Mouse (Mus musculus) lung, postnatal 10 days (tissue): ENCODE data around the gene Comtd1.

Experiments used
- DNase-seq: peaks from one replicate; pipeline ENCODE4 v3.0.0; 2021

Gene Comtd1

GRCm38 (mm10) chr14:21848166-21849154, at the start of gene Comtd1:
Comtd1 (minus strand) TSS chr14:21848977.
- peak; percentile 94 for DNase-seq

DNA sequence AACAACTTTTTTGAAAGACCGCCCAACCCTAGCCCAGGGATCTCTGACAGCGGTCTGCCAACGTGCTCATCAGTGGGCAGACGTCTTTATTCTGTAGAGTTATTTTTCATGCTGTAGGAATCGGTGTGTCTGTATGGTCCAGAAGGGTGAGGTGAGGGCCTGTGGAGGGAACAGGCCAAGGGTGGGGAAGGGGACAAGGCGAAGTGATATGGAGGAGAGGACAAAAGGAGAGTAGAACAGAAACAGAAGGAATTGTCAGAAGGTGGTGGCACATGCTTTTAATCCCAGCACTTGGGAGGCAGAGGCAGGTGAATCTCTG, 43.5 kb upstream of the Comtd1 start:
- no peak for DNase-seq

DNA sequence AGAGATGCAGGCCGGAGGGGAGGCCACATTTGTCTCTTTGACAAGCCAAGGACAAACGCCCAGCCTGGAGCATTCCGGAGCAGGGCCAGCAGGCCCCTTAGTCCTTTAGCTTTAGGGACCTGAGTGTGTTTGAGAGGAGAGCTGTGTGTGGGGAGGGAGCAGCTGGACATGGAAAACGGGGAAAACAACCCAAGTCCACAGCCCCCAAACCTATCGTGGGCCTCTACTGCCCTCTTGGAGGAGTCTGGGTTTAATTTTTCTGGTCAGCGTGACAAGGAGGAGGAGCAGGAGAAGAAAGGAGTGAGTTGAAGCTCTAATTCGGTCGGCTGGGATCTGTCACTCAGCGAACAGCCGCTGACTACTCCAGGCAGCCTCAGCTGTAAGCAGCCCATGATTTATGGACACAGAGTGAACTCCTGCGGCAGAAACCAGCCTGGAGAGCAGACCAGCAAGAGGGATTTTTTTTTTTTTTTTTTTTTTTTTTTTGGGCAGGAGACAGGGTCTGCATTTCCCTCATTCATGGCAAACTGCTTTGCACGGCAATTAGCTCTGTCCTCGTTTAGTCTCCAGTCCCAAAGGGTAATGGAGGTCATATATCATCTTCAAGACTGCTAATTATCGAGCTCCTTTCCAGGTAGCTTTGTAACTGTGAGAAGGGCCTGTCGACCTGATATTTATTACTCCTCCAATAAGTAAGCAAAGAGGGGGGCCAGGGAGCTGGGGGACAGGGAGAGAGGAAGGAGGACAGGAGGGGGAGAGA, 43.0 kb upstream of the Comtd1 start:
- peak; percentile 72 for DNase-seq

DNA sequence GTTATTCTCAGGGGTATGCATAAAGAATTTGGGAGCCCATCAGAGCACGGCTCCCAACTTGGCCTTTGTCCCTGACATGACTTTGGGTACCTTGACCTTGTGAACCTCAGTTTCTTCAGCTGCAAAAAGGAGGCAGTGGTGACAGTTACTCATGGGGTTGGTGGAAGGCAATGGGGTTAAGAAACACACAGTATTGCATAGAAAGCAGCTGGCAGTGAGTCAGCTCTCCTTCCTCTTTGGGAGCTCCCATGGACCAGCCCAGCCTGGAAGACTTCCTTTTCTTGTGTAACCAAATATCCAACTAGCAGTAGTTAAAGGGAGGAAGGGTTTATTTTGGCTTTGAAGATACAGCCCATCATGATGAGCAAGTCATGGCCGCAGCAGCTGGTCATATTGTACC, 41.7 kb upstream of the Comtd1 start:
- DNase-seq, result peak; percentile 54

GRCm38 (mm10) chr14:21866816-21867215, 18.0 kb upstream of the Comtd1 start:
- DNase-seq, result no peak

- DNase-seq, result no peak
Observed at GRCm38 (mm10) chr14:21866291-21866690, 17.5 kb upstream of the Comtd1 start.

DNA sequence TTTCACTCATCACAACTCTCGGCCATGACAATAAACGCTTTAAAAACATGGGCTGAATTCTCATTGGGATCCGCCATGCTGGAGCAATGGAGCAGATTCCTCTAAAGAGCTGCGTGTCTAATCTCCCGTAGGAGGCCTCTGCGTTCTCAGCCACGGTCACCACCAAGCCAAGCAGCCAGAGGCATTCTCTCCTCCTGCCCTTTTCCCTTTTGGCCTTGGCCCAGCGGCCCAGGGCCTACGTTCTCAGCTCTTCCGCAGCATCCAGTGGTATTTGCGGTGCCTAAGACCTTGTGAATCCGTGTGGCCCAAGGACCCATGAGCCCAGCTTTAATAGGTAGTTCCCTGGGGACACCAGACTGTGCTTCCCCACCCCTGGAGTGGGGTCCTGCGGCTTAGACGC, 8.1 kb upstream of the Comtd1 start:
- DNase-seq, result no peak

DNA sequence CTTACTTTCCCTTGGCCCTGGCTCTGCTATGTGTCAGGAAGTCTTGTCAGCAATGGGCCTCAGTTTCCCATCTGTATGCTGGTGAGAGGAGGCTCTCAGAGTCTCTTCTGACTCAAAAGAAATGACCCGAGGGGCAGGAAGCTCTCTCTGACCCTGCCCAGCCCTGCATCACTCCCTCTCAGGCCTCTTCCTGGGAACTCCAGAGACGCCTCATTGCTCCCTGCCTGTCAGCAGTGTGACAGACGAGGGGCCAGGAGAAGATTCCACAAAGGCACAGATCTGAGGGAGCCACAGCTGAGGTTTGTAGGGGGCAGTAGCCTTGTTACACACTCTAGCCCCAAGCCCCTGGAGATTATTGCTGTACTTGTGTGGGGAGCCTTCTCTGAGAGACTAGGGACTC, 7.2 kb upstream of the Comtd1 start:
- DNase-seq, result no peak

DNA sequence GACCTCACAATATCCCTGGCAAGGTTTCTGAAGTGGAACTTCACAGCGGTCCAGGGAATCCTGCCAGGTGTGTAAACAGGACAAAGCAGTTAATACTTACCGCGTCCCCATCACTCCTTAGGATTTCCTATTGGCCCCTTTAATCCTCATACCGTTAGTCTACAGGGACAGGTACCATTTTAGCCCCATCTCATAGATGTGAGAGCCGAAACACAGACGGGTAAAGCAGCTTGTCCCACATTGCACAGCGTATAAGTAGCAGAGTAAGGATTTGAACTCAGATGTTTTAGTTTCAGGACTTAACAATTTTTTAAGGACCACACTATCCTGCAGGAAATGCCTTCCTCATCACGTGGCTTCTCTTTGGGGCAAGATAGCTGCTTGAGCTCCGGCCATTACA, 5.5 kb upstream of the Comtd1 start:
- no peak for DNase-seq

- peak; percentile 85 for DNase-seq
Observed at GRCm38 (mm10) chr14:21853456-21854109, 4.8 kb upstream of the Comtd1 start.

GRCm38 (mm10) chr14:21851996-21852791, 3.4 kb upstream of the Comtd1 start:
- DNase-seq, result peak; percentile 76

- DNase-seq, result no peak
Observed at GRCm38 (mm10) chr14:21850419-21851127, 1.8 kb upstream of the Comtd1 start.

- no peak for DNase-seq
Observed at GRCm38 (mm10) chr14:21849524-21850418, 994 bp upstream of the Comtd1 start.

GRCm38 (mm10) chr14:21847381-21848165, 1.2 kb downstream of the Comtd1 start:
- peak; percentile 69 for DNase-seq

DNA sequence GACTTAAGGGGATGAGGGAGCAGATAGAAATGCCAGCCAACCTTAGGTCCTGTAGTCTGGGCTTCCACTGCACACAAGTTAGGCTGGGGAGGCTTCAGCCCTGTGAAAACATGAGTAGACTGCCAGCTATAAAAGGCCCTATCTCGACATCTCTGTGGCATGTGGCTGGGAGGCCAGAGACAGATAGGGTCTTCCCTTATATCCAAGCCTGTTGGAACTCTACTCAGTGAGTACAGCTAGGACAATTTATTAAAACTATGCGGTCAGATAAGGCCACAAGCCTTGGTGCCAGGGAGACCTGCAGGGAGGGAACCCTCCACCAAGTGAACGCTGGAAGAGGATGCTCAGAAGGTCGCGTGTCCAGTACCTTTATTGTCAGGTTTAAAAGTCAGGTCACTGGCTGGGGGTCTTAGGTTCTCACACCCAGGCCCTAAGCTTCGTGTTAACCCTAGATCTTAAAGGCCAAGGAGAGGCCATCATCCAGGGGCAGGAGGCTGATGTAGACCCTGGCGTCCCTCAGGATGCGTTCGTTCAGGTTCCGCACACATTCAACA, 1.9 kb downstream of the Comtd1 start:
- no peak for DNase-seq

GRCm38 (mm10) chr14:21843263-21843662, 5.5 kb downstream of the Comtd1 start:
- no peak for DNase-seq

DNA sequence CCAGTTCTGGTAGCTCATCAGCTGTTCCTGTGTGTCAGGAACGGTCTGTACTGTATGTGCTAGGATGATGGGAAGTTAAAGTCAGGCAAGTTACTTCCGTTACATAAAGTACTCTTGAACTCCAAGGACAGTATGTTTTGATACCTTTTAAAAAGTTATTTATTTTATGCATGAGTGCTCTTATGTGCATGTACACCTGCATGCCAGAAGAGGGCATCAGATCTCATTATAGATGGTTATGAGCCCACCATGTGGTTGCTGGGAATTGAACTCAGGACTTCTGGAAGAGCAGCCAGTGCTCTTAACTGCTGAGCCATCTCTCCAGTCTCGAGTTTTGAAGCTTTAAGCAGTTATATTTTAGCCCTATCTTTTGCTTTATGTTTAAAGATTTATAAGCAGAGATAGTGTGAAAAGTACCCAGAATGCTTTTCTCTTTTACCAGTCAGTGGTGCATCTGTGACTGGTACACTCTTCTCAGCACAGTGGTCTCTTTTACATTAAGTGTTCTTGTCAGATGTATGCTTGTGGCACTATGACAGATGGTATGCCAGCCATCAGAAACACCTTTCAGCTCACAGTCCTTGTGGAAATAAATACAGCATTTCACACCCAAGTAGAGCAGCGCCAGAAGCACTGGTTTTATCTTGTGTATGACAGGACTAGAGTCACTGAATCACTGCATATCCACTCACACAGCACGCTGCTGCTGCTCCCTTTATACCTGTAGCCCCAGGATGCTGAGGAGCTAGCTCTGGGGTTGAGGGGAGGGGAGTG, 6.8 kb downstream of the Comtd1 start:
- DNase-seq, result no peak

- no peak for DNase-seq
Observed at GRCm38 (mm10) chr14:21838336-21839017, 10.3 kb downstream of the Comtd1 start.
